ENCODE assay signal across 8 mouse cellular contexts in the genomic region with DNA sequence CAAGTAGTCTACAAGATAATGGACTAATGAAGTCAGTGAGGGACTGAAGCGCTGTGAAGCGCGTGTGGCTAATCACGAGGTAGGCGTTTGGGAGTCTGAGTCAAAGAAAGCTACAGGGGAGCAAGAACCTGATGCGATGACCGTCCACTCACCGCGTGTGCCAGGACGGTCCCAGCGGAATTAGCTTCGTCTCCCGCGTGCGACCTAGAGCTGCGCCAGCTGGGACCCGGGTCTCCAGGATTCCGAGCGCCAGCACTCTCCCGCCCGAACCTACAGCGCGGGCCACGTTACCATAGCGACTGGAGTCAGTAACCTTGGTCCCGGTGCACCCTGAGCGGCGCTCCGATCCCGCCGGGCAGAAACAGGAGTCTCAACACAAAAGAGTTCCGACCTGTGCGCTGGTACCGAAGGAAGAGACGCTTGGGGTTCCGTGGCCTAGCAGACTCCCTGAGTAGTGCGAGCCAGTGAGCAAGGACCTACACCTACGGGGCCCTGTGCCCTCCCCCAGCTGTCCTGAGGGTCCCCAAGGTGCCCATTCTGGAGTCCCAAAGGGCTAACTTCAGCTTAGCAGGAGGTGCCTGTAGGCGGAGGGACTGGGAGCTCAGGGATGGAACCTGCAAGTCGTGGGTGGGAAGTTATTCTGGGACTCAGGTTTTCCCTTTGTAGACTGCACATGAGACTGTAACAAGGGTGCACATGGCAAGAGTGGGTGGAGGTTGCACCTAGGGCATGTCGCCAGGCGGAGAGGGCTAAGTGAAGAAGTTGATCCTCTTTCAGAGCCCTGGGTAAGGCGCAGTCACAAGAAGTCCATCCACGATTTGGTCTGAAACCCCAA. TPM values are rescaled to one million over a fixed set of nuclear protein-coding genes. Genes with fewer than 3 reads are reported as not detected.
DNase-seq lines count a peak whose midpoint lies in the region; ATAC-seq and TF ChIP-seq lines count a peak whose summit lies in the region.

A gene (minus strand): TSS at position 309 of the 835 bp plus-strand sequence.

- no peak for TF ChIP-seq EP300 in heart, postnatal 0 days (IDR thresholded peaks at IDR 0.05; ENCODE audit: low read depth)
- no peak for TF ChIP-seq EP300 in liver, postnatal 0 days (IDR thresholded peaks at IDR 0.05; ENCODE audit: low read depth)

- no peak within 1 kb of the TSS for H3K27ac ChIP-seq in forebrain, embryonic 12.5 days
- no peak within 1 kb of the TSS for H3K27ac ChIP-seq in heart, postnatal 0 days (ENCODE audit: low read depth)
- peak within 1 kb of the TSS; percentile 41; the same call in 1 of the 2 replicates for H3K27ac ChIP-seq in liver, postnatal 0 days (ENCODE audit: low read depth)
- H3K27ac ChIP-seq in neural tube, embryonic 14.5 days (ENCODE audit: low read depth, low read length) = no peak within 1 kb of the TSS

- H3K27me3 ChIP-seq in E14TG2a.4 (ENCODE audit: insufficient read depth, low read length) = no peaks in the 10 kb centered on the region
- no peaks in the 10 kb centered on the region for H3K27me3 ChIP-seq in forebrain, embryonic 12.5 days
- no peaks in the 10 kb centered on the region for H3K27me3 ChIP-seq in heart, postnatal 0 days (ENCODE audit: control insufficient read depth, insufficient read depth, low read length)
- H3K27me3 ChIP-seq in liver, postnatal 0 days (ENCODE audit: insufficient read depth, low read length) = no peaks in the 10 kb centered on the region
- no peaks in the 10 kb centered on the region for H3K27me3 ChIP-seq in neural tube, embryonic 14.5 days (ENCODE audit: control insufficient read depth, insufficient read depth, low read length)

- peak within 1 kb of the TSS; percentile 71 for H3K9ac ChIP-seq in forebrain, embryonic 12.5 days
- peak within 1 kb of the TSS; percentile 56 for H3K9ac ChIP-seq in heart, postnatal 0 days (replicated peaks; ENCODE audit: low read depth, low read length)
- peak within 1 kb of the TSS; percentile 67 for H3K9ac ChIP-seq in liver, postnatal 0 days (replicated peaks)
- H3K9ac ChIP-seq in neural tube, embryonic 14.5 days (replicated peaks; ENCODE audit: low read depth, low read length) = peak within 1 kb of the TSS; percentile 39

- H3K4me1 ChIP-seq in E14TG2a.4 (replicated peaks; ENCODE audit: low read depth, low read length) = peaks cover 12% of the 10 kb centered on the region
- peaks cover 8% of the 10 kb centered on the region for H3K4me1 ChIP-seq in forebrain, embryonic 12.5 days
- peaks cover 8% of the 10 kb centered on the region; the same call in 1 of the 2 replicates for H3K4me1 ChIP-seq in heart, postnatal 0 days (ENCODE audit: control insufficient read depth, insufficient read depth)
- H3K4me1 ChIP-seq in liver, postnatal 0 days (ENCODE audit: insufficient read depth) = peaks cover 10% of the 10 kb centered on the region
- no peaks in the 10 kb centered on the region for H3K4me1 ChIP-seq in neural tube, embryonic 14.5 days (ENCODE audit: control insufficient read depth, insufficient read depth, low read length)

- peak; percentile 86 for DNase-seq in c-Kit-positive CD71-positive TER-119-negative erythroid progenitor cells, embryonic 14.5 days (ENCODE audit: low read depth)
- DNase-seq in heart, postnatal 0 days (ENCODE audit: low spot score) = peak; percentile 68
- peak; percentile 57 for DNase-seq in large intestine, adult 2 months (ENCODE audit: low read depth, low spot score)
- DNase-seq in liver, postnatal 0 days = peak; percentile 91
- DNase-seq in testis, postnatal 10 days (ENCODE audit: low spot score) = peak; percentile 93

- 10% methylated on average over 44 of the region's 44 CpGs for WGBS in forebrain, embryonic 12.5 days
- WGBS in heart, postnatal 0 days = 9% methylated on average over 44 of the region's 44 CpGs
- 9% methylated on average over 44 of the region's 44 CpGs for WGBS in large intestine, adult 2 months
- WGBS in liver, postnatal 0 days (ENCODE audit: insufficient replicate concordance) = 10% methylated on average over 44 of the region's 44 CpGs
- 9% methylated on average over 44 of the region's 44 CpGs for WGBS in neural tube, embryonic 14.5 days

- peaks cover 9% of the 10 kb centered on the region for H3K36me3 ChIP-seq in E14TG2a.4 (ENCODE audit: insufficient read depth, low read length)
- no peaks in the 10 kb centered on the region for H3K36me3 ChIP-seq in forebrain, embryonic 12.5 days (replicated peaks)
- no peaks in the 10 kb centered on the region for H3K36me3 ChIP-seq in heart, postnatal 0 days (replicated peaks; ENCODE audit: control insufficient read depth, insufficient read depth, low read length)
- no peaks in the 10 kb centered on the region for H3K36me3 ChIP-seq in liver, postnatal 0 days (replicated peaks; ENCODE audit: insufficient read depth, low read length)
- H3K36me3 ChIP-seq in neural tube, embryonic 14.5 days (ENCODE audit: control insufficient read depth, insufficient read depth, low read length) = no peaks in the 10 kb centered on the region

- TF ChIP-seq CTCF in E14TG2a.4 (conservative IDR thresholded peaks at IDR 0.05; ENCODE audit: low read length) = no peak
- no peak for TF ChIP-seq CTCF in heart, postnatal 0 days (IDR thresholded peaks at IDR 0.05; ENCODE audit: low read depth)
- 0 out of 2 replicates have a peak, but pooled peaks have one; percentile 6 for TF ChIP-seq CTCF in liver, postnatal 0 days (IDR thresholded peaks at IDR 0.05; ENCODE audit: low read depth)

- peak within 1 kb of the TSS; percentile 88 for H3K4me3 ChIP-seq in E14TG2a.4 (replicated peaks; ENCODE audit: low read length)
- peak within 1 kb of the TSS; percentile 51 for H3K4me3 ChIP-seq in forebrain, embryonic 12.5 days (replicated peaks)
- peak within 1 kb of the TSS; percentile 68 for H3K4me3 ChIP-seq in heart, postnatal 0 days (ENCODE audit: low read depth, low read length)
- H3K4me3 ChIP-seq in liver, postnatal 0 days (ENCODE audit: low read depth, low read length) = peak within 1 kb of the TSS; percentile 84
- peak within 1 kb of the TSS; percentile 63 for H3K4me3 ChIP-seq in neural tube, embryonic 14.5 days (ENCODE audit: low read depth, low read length)

- ATAC-seq in forebrain, embryonic 12.5 days (ENCODE audit: low FRiP score) = peak; percentile 92
- peak; percentile 91 for ATAC-seq in heart, postnatal 0 days (ENCODE audit: insufficient read depth, low read depth)
- peak; percentile 94 for ATAC-seq in liver, postnatal 0 days
- peak; percentile 95 for ATAC-seq in neural tube, embryonic 14.5 days (ENCODE audit: low read depth)

- H3K4me2 ChIP-seq in forebrain, embryonic 12.5 days = peak within 1 kb of the TSS; percentile 75
- H3K4me2 ChIP-seq in heart, postnatal 0 days (ENCODE audit: low read depth, low read length) = peak within 1 kb of the TSS; percentile 72
- peak within 1 kb of the TSS; percentile 94 for H3K4me2 ChIP-seq in liver, postnatal 0 days (ENCODE audit: low read depth, low read length)
- H3K4me2 ChIP-seq in neural tube, embryonic 14.5 days (ENCODE audit: low read depth, low read length) = peak within 1 kb of the TSS; percentile 56

- peaks cover 9% of the 10 kb centered on the region; the same call in 1 of the 2 replicates for H3K9me3 ChIP-seq in E14TG2a.4 (ENCODE audit: low read length)
- H3K9me3 ChIP-seq in forebrain, embryonic 12.5 days = no peaks in the 10 kb centered on the region
- no peaks in the 10 kb centered on the region for H3K9me3 ChIP-seq in heart, postnatal 0 days (replicated peaks; ENCODE audit: control insufficient read depth, low read length)
- H3K9me3 ChIP-seq in liver, postnatal 0 days (ENCODE audit: low read length) = no peaks in the 10 kb centered on the region
- H3K9me3 ChIP-seq in neural tube, embryonic 14.5 days (ENCODE audit: control insufficient read depth, low read length) = no peaks in the 10 kb centered on the region

RNA-seq across cellular contexts. Expression of the gene that starts here (rescaled TPM):
- 6.7 and 8.8 TPM in 2 replicates for polyA plus RNA-seq in forebrain, embryonic 12.5 days (2016; fragmentation: Nextera tagmentation; extraction: Ambion mirVana)
- total RNA-seq in heart, postnatal 0 days (2014; rRNA removed; ENCODE audit: low replicate concordance) = 0.43 and 1.5 TPM in 2 replicates
- 1.3 and 1.6 TPM in 2 replicates for polyA plus RNA-seq in heart, postnatal 0 days (2015; fragmentation: Nextera tagmentation; extraction: Ambion mirVana)
- 0.90 and 1.1 TPM in 2 replicates for polyA plus RNA-seq in large intestine, adult 2 months (2012; rRNA removed)
- polyA plus RNA-seq in liver, postnatal 0 days (2015; fragmentation: Nextera tagmentation; extraction: Ambion mirVana) = 1.2 and 1.4 TPM in 2 replicates
- polyA plus RNA-seq in neural tube, embryonic 14.5 days (2014; fragmentation: Nextera tagmentation; extraction: Ambion mirVana) = 6.1 and 6.7 TPM in 2 replicates
